Mouse (Mus musculus) forebrain, postnatal 0 days (tissue): ENCODE results near the gene Nudt22. TPM values are rescaled to one million over a fixed set of nuclear protein-coding genes. Genes with fewer than 3 reads are reported as not detected.

Experiments used
- ATAC-seq: fragments of 200-750 bp; cut with Nextera tagmentation; 2 replicates; pipeline ENCODE4 v1.8.0; 2017; ENCODE audit warnings: mild to moderate bottlenecking, moderate library complexity
- DNase-seq: peaks from one replicate; pipeline ENCODE4 v3.0.0-alpha.2; 2015
- H3K27ac ChIP-seq: fragments of 300-500 bp; sonication (generic); 2 replicates; pipeline ENCODE4 v1.5.1; 2014; ENCODE audit warnings: low read depth, mild to moderate bottlenecking, antibody characterized with exemption, low read length, moderate library complexity, mixed read lengths
- H3K27me3 ChIP-seq: fragments of 300-500 bp; sonication (generic); 2 replicates; pipeline ENCODE4 v1.6.1; 2014; ENCODE audit warnings: mild to moderate bottlenecking, low read length, mixed read lengths; ENCODE audit not compliant: insufficient read depth
- H3K36me3 ChIP-seq: fragments of 300-500 bp; sonication (generic); 2 replicates; pipeline ENCODE4 v1.6.1; 2014; ENCODE audit warnings: mild to moderate bottlenecking, moderate library complexity; ENCODE audit not compliant: insufficient read depth
- H3K4me1 ChIP-seq: fragments of 300-500 bp; sonication (generic); 2 replicates; pipeline ENCODE4 v1.6.1; 2014; ENCODE audit warnings: antibody characterized with exemption; ENCODE audit not compliant: insufficient read depth
- H3K4me2 ChIP-seq: fragments of 300-500 bp; sonication (generic); 2 replicates; pipeline ENCODE4 v1.6.1; 2014; ENCODE audit warnings: low read depth, mild to moderate bottlenecking, moderate library complexity
- H3K4me3 ChIP-seq: fragments of 300-500 bp; sonication (generic); 2 replicates; pipeline ENCODE4 v1.5.1; 2014; ENCODE audit warnings: low read depth, low read length, mixed read lengths
- H3K9ac ChIP-seq: fragments of 300-500 bp; sonication (generic); 2 replicates; pipeline ENCODE4 v1.6.1; 2014; ENCODE audit warnings: mild to moderate bottlenecking
- H3K9me3 ChIP-seq: fragments of 300-500 bp; sonication (generic); 2 replicates; pipeline ENCODE4 v1.6.1; 2016; ENCODE audit warnings: low read length
- CTCF ChIP-seq: sonication (generic); IDR thresholded peaks from 2 replicates; pipeline ENCODE4 v1.5.1; 2016; ENCODE audit warnings: antibody characterized with exemption, control low read depth, low read depth
- WGBS: fragments of 180-500 bp; shearing (Covaris S2); extraction: QIAGEN DNeasy Blood & Tissue Kit; methylation state at CpG from one replicate; pipeline ENCODE4 v1.1.7; 2014; 5-methylcytosine and 5-hydroxymethylcytosine counted together
- polyA plus RNA-seq: library from polyadenylated mRNA; unstranded; fragments of >200 nt; fragmentation: Nextera tagmentation; extraction: Ambion mirVana; gene quantifications from 2 replicates; pipeline ENCODE4 v1.2.1, GENCODE M21; 2015
- total RNA-seq: library from RNA; depleted of rRNA; stranded (reverse); fragments of >200 nt; gene quantifications from 2 replicates; pipeline ENCODE4 v1.2.3, GENCODE M21; 2014; rRNA removed

The Nudt22 gene
- total and polyA plus RNA-seq, 2 experiments from 2014 or later = 7.9 to 15.3 TPM

- H3K27me3 ChIP-seq = no peaks in the 10 kb centered on the region
- H3K4me1 ChIP-seq = peaks cover 12% of the 10 kb centered on the region; the same call in 1 of the 2 replicates
- no peak overlapping the region for H3K4me3 ChIP-seq
- ATAC-seq (no peak), DNase-seq (no peak)
- no peaks in the 10 kb centered on the region for H3K9me3 ChIP-seq
- H3K4me2 ChIP-seq = no peak overlapping the region
- peaks cover 14% of the 10 kb centered on the region; the same call in 1 of the 2 replicates for H3K36me3 ChIP-seq
- 94% methylated on average over 5 of the region's 5 CpGs for WGBS
- H3K27ac ChIP-seq = no peak overlapping the region
- no peak for TF ChIP-seq CTCF
- H3K9ac ChIP-seq = no peak overlapping the region
Observed at GRCm38 (mm10) chr19:6949532-6949931, 46.4 kb downstream of the Nudt22 start.

DNA sequence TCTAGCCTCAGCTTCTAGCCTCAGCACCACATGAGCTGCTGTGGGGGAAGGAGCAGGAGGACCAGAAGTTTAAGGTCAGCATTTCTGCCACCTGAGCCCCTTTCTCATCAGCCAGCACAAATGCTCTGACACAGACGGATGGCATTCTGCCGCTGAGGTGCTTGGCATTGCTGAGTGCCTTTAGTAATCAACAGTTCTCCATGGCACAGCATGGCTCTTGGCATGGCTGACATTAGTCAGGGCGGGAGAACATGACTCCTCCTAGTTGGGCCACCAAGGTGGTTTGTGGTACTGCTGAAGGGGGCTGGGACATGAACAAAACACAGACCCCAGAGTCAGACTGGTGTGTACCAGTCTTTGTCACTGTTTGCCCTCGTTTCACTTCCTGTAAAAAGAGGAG lies 47.7 kb downstream of the Nudt22 start:
- Histone ChIP-seq H3K9me3 (no peaks in the 10 kb centered on the region), H3K27me3 (no peaks in the 10 kb centered on the region), H3K9ac (no peak overlapping the region), H3K4me1 (peaks cover 12% of the 10 kb centered on the region), H3K4me3 (no peak overlapping the region), H3K4me2 (no peak overlapping the region), H3K36me3 (peaks cover 14% of the 10 kb centered on the region; the same call in 1 of the 2 replicates), H3K27ac (no peak overlapping the region)
- DNase-seq (no peak), ATAC-seq (no peak)
- WGBS = 75% methylated on average over 4 of the region's 4 CpGs
- TF ChIP-seq CTCF = no peak

GRCm38 (mm10) chr19:6947742-6948141 lies 48.2 kb downstream of the Nudt22 start:
- Histone ChIP-seq H3K27ac (no peak overlapping the region), H3K36me3 (peaks cover 14% of the 10 kb centered on the region; the same call in 1 of the 2 replicates), H3K27me3 (no peaks in the 10 kb centered on the region), H3K9ac (no peak overlapping the region), H3K4me2 (no peak overlapping the region), H3K4me3 (no peak overlapping the region), H3K4me1 (peaks cover 11% of the 10 kb centered on the region), H3K9me3 (no peaks in the 10 kb centered on the region)
- 54% methylated on average over 4 of the region's 4 CpGs for WGBS
- no peak for ATAC-seq
- no peak for TF ChIP-seq CTCF
- no peak for DNase-seq

DNA sequence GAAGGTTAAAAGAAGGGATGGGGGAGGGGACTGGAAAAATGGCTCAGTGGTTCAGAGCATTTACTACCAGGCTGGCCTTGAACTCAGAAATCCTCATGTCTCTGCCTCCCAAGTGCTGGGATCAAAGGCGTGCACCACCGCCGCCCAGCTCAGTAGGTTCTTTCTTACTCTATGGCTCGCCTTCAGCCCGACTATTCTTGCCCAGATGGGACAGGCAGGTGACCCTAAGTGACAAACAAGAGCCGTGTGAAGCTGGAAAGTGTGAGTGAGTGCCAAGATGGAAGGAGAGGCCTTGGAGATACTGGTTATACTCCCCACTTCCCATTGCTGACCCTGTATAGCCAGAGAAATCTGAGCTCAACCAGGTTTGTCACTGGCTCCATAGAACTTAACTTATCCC lies 52.2 kb downstream of the Nudt22 start:
- H3K4me2 ChIP-seq = no peak overlapping the region
- H3K27me3 ChIP-seq = no peaks in the 10 kb centered on the region
- ATAC-seq = no peak
- no peak for DNase-seq
- H3K36me3 ChIP-seq = peaks cover 14% of the 10 kb centered on the region
- TF ChIP-seq CTCF = no peak
- no peak overlapping the region for H3K4me3 ChIP-seq
- H3K27ac ChIP-seq = no peak overlapping the region
- no peak overlapping the region for H3K9ac ChIP-seq
- no peaks in the 10 kb centered on the region for H3K9me3 ChIP-seq
- peaks cover 20% of the 10 kb centered on the region for H3K4me1 ChIP-seq
- WGBS = 91% methylated on average over 6 of the region's 6 CpGs

Other genes with a start within 250 kb of the Nudt22 start
- gene Rps6ka4, start 155.5 kb downstream of the Nudt22 start, total RNA-seq = 18.0 and 24.2 TPM in 2 replicates
- 11.2 and 14.3 TPM in 2 replicates for gene Rps6ka4, start 155.5 kb downstream of the Nudt22 start, polyA plus RNA-seq
- gene Ccdc88b, start 137.9 kb downstream of the Nudt22 start, total RNA-seq = 0.57 and 3.5 TPM in 2 replicates
- 0.30 and 0.67 TPM in 2 replicates for gene Ccdc88b, start 137.9 kb downstream of the Nudt22 start, polyA plus RNA-seq
- 52.3 and 69.6 TPM in 2 replicates for gene Trmt112, start 86.4 kb downstream of the Nudt22 start, total RNA-seq
- gene Trmt112, start 86.4 kb downstream of the Nudt22 start, polyA plus RNA-seq = 102 and 103 TPM in 2 replicates
- gene Prdx5, start 86.0 kb downstream of the Nudt22 start, total RNA-seq = 182 and 199 TPM in 2 replicates
- gene Prdx5, start 86.0 kb downstream of the Nudt22 start, polyA plus RNA-seq = 424 and 467 TPM in 2 replicates
- gene Esrra, start 74.3 kb downstream of the Nudt22 start, total RNA-seq = 42.6 and 43.0 TPM in 2 replicates
- gene Esrra, start 74.3 kb downstream of the Nudt22 start, polyA plus RNA-seq = 6.4 and 8.4 TPM in 2 replicates
- gene Catsperz, start 70.7 kb downstream of the Nudt22 start, total RNA-seq = 0.71 and 1.6 TPM in 2 replicates
- gene Catsperz, start 70.7 kb downstream of the Nudt22 start, polyA plus RNA-seq = 1.2 and 2.4 TPM in 2 replicates
- gene Kcnk4, start 61.6 kb downstream of the Nudt22 start, total RNA-seq = 8.8 and 12.7 TPM in 2 replicates
- gene Kcnk4, start 61.6 kb downstream of the Nudt22 start, polyA plus RNA-seq = 8.6 and 8.7 TPM in 2 replicates
- gene Bad, start 54.3 kb downstream of the Nudt22 start, total RNA-seq = 56.5 and 94.9 TPM in 2 replicates
- gene Bad, start 54.3 kb downstream of the Nudt22 start, polyA plus RNA-seq = 95.3 and 111 TPM in 2 replicates
- gene Gpr137, start 53.6 kb downstream of the Nudt22 start, total RNA-seq = 65.4 and 75.2 TPM in 2 replicates
- gene Gpr137, start 53.6 kb downstream of the Nudt22 start, polyA plus RNA-seq = 68.5 and 77.6 TPM in 2 replicates
- 226 and 269 TPM in 2 replicates for gene Ppp1r14b, start 21.1 kb downstream of the Nudt22 start, total RNA-seq
- 201 and 269 TPM in 2 replicates for gene Ppp1r14b, start 21.1 kb downstream of the Nudt22 start, polyA plus RNA-seq
- 12.8 and 13.1 TPM in 2 replicates for gene Plcb3, start 19.6 kb downstream of the Nudt22 start, total RNA-seq
- 7.3 and 10.0 TPM in 2 replicates for gene Plcb3, start 19.6 kb downstream of the Nudt22 start, polyA plus RNA-seq
- gene Fkbp2, start 15.6 kb downstream of the Nudt22 start, total RNA-seq = 23.5 and 26.8 TPM in 2 replicates
- 102 and 106 TPM in 2 replicates for gene Fkbp2, start 15.6 kb downstream of the Nudt22 start, polyA plus RNA-seq
- 24.9 and 28.4 TPM in 2 replicates for gene Vegfb, start 8.5 kb downstream of the Nudt22 start, total RNA-seq
- 52.8 and 64.6 TPM in 2 replicates for gene Vegfb, start 8.5 kb downstream of the Nudt22 start, polyA plus RNA-seq
- 15.1 and 20.2 TPM in 2 replicates for gene Dnajc4, start 3.5 kb downstream of the Nudt22 start, total RNA-seq
- 20.7 and 24.8 TPM in 2 replicates for gene Dnajc4, start 3.5 kb downstream of the Nudt22 start, polyA plus RNA-seq
- 16.2 and 16.3 TPM in 2 replicates for gene Trpt1, start within 50 bp of the Nudt22 start, total RNA-seq
- gene Trpt1, start within 50 bp of the Nudt22 start, polyA plus RNA-seq = 18.2 and 18.7 TPM in 2 replicates
- gene Fermt3, start 23.4 kb upstream of the Nudt22 start, total RNA-seq = 4.4 and 6.0 TPM in 2 replicates
- gene Fermt3, start 23.4 kb upstream of the Nudt22 start, polyA plus RNA-seq = 2.6 and 3.6 TPM in 2 replicates
- gene Stip1, start 43.9 kb upstream of the Nudt22 start, total RNA-seq = 124 and 133 TPM in 2 replicates
- gene Stip1, start 43.9 kb upstream of the Nudt22 start, polyA plus RNA-seq = 146 and 156 TPM in 2 replicates
- 8.1 and 9.4 TPM in 2 replicates for gene Macrod1, start 60.7 kb upstream of the Nudt22 start, total RNA-seq
- gene Macrod1, start 60.7 kb upstream of the Nudt22 start, polyA plus RNA-seq = 8.0 and 8.5 TPM in 2 replicates
- gene Flrt1, start 109.6 kb upstream of the Nudt22 start, total RNA-seq = 8.1 and 8.8 TPM in 2 replicates
- gene Flrt1, start 109.6 kb upstream of the Nudt22 start, polyA plus RNA-seq = 6.7 and 11.3 TPM in 2 replicates
- gene Otub1, start 210.2 kb upstream of the Nudt22 start, total RNA-seq = 248 and 252 TPM in 2 replicates
- gene Otub1, start 210.2 kb upstream of the Nudt22 start, polyA plus RNA-seq = 286 and 290 TPM in 2 replicates
- gene Cox8a, start 221.5 kb upstream of the Nudt22 start, total RNA-seq = 735 and 828 TPM in 2 replicates
- 1,247 and 1,523 TPM in 2 replicates for gene Cox8a, start 221.5 kb upstream of the Nudt22 start, polyA plus RNA-seq
- 48.5 and 57.7 TPM in 2 replicates for gene Naa40, start 245.1 kb upstream of the Nudt22 start, total RNA-seq
- 34.7 and 44.0 TPM in 2 replicates for gene Naa40, start 245.1 kb upstream of the Nudt22 start, polyA plus RNA-seq